Mouse (Mus musculus) left cerebral cortex, postnatal 4 days (tissue): ENCODE results near the gene Ropn1l. TPM values are rescaled to one million over a fixed set of nuclear protein-coding genes. Genes with fewer than 3 reads are reported as not detected.

Source experiments
- DNase-seq: peaks from one replicate; pipeline ENCODE4 v3.0.0-alpha.2; 2022
- intact Hi-C: fragments of 180-260 bp; cut with DNase I; formaldehyde crosslinking; loops from one replicate; pipeline ENCODE4 v1.15.1; 2025
- total RNA-seq, 2 experiments: library from RNA; stranded (reverse); gene quantifications; 2 replicates each; pipeline ENCODE4 v1.2.3; 2021

Gene Ropn1l
- total RNA-seq, 2 experiments from 2014 or later: 0.77 to 1.1 TPM

DNA sequence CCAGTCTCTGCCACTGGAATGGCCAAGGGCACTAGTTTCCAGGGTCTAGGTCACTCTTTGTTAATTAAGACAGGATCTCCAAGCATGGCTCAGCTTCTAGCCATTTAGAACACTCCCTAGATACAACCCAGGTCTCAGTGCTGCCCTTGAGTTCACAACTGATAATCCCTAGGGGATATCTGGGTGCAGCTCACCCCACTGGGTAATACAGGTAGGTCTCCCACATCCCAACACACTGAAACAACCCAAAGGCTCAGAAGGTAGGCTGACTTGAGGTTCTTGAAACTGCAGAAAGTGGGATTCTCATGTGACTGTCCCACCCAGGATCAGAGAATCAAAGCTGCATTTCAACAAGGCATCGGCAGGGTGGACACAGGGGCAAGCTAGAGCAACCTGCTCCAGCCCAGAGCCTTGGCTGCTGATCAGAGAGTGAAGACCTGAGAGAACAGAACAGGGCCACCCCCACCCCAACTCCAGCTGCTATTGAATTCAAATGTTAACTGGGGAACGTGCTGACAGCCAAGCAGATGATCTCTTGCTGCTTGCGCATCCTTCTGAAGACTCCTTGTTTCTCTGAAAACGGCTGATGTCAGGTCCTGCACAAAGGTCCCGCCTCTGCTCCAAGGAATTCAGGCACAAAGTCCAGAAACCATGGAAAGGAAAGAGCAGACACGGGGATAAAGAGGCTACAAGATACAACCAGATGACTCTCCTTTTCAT, 39.2 kb downstream of the Ropn1l start:
- intact Hi-C loops: no loop called here
- DNase-seq: no peak

DNA sequence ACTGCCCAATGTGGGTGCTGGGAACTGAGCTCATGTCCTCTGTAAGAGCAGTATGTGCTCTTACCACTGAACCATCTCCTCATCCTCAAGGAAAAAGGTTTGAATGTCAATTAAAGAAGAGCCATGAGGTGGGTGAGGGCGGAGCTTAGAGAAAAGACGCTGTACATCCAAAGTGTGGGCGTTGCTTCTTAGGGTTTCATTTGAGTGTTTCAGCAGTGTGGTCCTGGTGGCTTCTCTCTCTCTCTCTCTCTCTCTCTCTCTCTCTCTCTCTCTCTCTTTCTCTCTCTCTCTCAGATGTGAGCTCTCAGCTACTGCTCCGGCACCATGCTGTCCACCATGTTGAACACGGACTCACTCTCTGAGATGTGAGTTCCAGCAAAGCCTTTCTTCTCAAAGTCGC, 39.9 kb downstream of the Ropn1l start:
- intact Hi-C loops: no loop called here
- no peak for DNase-seq

DNA sequence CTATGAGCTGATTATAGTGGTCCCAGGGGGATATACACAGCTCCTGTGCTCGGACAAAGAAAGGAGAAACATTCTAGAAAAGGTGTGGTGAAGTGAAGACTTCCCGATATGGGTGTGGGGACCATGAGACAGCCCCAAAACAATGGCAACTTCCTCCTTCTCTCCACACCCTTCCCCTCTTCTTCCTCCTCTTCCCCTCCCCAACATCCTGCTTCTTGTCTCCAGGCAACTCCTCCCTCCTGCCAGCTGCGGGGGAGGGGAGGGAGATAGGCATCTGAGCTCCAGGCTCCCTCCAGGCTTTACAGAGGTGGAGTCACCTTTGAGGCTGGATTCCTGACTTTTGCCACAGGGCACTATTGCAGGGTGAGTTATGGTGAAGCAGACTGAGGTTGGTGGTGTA, 40.6 kb downstream of the Ropn1l start:
- DNase-seq: no peak
- intact Hi-C loops: no loop called here

DNA sequence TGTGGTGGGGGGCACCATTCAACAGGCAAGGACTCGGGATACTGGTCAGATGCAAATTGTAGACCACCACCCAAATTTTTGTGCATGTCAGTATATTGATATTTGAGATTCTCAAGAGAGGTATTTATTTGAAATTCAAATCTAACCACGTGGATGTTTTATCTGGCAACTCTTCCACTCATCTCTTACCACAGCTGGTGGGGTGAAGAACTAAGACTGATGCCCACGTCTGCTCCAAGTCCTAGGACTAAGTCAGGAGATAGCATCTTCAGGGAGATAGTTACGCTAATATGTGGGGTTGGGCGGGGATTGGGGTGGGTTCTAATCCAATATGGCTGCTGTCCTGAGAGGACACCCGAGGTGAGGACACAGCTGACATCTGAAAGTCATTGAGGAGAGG, 41.1 kb downstream of the Ropn1l start:
- intact Hi-C loops: no loop called here
- DNase-seq: no peak

DNA sequence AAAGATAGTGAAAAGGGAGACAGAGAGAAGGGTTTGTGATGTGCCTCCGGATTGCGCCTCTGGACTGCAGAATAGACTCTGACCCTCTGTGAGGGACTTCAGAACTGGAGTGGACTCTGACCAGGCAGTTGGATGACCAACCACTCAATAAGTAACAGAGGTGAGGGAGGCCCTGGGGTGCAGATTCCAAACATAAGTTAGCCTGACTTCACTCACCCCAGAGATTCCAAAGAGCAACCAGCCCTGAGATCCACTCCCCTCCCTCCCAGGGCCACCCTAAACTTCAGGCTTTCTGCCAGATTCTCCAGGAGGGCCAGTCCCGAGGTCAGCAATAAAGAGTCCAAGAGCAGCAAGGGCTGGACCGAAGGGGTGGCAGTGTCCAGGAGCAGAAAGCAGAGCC, 46.0 kb downstream of the Ropn1l start:
- DNase-seq: no peak
- intact Hi-C loops: no loop called here

DNA sequence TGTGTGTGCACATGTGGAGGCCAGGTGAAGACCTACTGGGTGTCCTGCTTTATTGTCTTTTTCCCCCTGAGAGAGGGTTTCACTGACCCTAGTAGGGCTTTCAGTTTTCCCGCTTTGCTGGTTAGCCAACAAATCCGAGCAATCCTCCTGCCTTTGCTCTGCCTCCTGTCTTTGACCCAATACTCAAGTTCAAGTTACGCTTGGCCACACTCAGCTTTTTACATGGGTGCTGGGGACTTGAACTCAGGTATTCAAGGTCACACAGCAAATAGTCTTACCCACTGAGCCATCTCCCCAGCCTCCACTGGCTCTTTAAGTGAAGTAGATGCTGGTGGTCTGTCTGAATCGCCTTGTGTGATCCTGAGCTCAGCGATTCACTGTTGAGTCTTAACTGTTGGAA, 46.7 kb downstream of the Ropn1l start:
- intact Hi-C loops: no loop called here
- no peak for DNase-seq

DNA sequence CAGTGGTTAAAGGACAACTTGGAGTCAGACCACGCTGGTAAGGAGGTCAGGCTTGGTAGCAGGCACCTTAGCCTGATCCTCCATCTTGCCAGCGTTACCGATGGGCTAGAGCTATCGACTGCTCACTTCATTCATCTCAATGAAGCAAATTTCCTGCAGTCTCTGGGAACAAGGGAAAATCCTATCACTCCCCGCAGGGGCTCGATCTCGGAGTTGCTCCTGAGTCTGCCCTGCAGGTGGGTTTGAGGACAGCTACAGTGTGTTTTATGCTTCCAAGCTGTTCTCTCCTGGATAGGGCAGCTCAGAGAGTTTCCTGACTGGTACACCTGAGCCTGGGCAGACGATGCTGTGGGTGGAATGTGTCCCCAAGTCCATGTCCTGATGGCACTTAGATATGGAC, 49.2 kb downstream of the Ropn1l start:
- no peak for DNase-seq
- intact Hi-C loops: no loop called here

DNA sequence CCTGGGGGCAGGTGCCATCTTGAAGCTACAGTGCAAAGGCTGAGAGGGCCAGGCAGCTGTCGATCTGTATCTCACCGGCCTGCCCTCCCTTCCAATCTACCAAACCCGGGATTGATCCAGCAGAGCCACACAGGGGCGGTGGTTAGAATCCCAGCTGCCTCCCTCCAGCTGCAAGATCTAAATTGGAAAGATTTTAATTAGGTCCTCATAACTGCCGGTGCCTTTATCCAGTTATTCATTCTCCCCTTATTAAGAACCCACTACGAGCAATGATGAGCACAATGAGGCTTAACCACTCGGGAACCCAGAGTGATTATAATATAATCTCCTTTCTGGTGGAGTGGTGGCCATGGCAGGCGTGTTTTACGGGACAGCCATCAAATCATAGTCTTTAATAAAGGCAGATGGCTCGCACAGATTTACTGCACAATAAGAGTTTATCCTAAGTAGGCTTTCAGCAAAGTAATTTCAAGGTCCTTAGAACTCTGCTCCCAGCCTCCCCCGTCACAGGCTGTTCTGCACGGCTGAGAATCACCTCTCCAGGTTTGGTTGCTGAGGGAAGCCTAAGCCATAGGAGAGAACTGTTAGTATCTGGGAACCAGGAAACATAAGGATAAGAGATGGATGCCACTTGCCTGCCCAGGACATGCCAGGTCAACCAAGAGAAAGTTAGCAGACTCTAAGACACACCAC, 51.2 kb downstream of the Ropn1l start:
- intact Hi-C loops: no loop called here
- no peak for DNase-seq

DNA sequence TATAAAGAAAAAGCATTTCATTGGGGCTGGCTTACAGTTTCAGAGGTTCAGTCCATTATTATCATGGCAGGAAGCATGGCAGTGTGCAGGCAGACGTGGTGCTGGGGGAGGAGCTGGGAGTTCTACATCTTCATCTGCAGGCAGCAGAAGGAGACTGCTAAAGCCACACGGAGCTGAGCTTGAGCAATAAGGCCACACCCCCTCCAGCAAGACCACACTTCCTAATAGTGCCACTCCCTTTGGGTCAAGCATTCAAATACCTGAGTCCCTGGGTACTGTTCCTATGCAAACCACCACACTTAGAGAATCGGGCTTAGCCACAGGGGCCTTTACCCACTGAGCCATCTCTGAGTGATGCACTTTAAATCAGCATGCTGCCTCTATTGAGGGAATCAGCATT, 52.6 kb downstream of the Ropn1l start:
- intact Hi-C loops: no loop called here
- no peak for DNase-seq

DNA sequence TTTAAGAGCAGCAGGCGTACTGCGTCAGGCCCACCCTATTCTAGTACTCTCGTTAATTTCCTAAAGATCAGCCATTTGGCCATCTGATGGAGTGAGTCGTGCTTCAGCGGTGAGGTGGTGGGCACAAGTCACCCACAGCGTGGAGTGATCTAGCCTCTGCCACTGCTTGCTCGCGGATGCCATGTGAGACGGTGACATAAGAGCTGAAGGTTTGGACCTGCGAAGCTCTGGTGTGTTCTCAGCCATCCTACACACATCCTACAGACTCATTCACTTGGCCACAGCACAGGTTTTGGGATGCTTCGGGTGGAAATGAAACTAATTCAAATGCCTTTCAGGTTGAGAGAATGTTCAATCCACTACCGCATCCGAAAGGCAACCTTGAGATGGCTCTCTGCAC, 54.8 kb downstream of the Ropn1l start:
- DNase-seq: no peak
- intact Hi-C loops: no loop called here

DNA sequence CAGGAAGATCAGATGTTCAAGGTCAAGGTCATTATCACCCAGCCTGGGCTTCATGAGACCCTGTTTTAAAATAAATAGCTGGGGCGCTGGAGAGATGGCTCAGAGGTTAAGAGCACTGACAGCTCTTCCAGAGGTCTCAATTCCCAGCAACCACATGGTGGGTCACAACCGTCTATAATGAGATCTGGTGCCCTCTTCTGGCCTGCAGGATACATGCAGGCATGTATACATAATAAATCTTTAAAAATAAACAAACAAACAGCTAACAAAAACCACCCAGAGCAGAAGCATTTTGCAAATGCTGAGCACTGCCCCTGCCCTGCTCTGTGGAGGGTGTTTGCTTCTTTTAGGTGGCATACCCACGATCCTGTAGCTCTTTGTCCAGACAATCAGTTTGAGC, 56.2 kb downstream of the Ropn1l start:
- intact Hi-C loops: no loop called here

DNA sequence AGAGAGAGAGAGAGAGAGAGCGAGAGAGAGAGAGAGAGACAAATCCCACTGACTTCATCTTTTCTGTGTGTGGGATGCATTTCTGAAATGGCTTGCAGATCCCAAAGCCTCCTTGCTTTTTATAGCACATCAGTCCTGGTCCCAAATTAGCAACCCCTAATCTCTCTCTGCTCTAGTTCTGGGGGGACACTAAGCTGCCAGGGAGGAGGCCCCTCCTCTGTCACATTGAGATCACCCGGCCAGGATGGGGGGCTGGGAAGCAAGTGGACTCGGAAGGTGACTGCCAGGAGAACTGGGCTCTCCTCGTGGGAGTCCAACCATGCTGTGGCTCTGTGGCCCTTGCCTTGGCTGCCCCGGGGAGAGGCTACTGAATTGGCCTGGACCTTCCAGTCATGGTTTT, 56.8 kb downstream of the Ropn1l start:
- intact Hi-C loops: no loop called here
- DNase-seq: no peak

More for the DNA sequence above, 56.2 kb downstream of the Ropn1l start:
- DNase-seq: no peak

DNA sequence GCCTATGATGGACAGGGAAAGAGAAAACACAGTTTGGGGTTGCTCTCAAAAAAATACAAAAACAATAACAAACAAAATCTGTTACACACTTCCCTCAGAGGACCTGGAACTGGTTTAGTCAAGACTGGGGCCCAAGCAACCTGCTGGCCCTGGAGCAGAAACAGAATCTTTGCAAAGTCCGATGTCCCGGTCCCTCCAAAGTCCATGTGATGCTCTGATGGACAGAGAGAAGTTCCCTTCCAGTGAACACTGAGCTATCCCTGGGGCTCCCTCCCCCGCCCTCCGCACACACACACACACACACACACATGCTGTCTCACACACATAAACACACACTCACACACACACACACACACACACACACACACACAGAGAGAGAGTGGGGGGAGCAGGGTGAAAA, 57.6 kb downstream of the Ropn1l start:
- intact Hi-C loops: no loop called here
- no peak for DNase-seq

DNA sequence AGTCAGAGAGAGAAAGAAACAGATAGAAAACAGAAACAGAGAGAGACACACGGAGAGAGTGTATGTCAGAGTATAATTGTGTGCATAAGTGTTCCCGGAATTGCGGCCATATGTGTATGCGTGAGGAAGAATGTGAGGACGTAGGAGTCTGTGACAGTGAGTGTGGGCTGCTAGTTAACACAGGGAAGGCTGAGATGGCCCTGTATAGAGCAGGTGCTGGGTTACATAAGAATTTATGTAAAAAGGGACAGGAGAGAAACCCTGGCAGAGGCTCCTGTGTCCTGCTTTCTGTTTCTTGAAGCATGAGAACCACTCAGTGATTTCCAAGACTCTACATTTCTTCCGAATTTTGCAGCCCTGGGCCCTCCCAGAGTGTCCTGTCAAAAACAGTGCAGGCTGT, 60.1 kb downstream of the Ropn1l start:
- intact Hi-C loops: no loop called here
- no peak for DNase-seq

DNA sequence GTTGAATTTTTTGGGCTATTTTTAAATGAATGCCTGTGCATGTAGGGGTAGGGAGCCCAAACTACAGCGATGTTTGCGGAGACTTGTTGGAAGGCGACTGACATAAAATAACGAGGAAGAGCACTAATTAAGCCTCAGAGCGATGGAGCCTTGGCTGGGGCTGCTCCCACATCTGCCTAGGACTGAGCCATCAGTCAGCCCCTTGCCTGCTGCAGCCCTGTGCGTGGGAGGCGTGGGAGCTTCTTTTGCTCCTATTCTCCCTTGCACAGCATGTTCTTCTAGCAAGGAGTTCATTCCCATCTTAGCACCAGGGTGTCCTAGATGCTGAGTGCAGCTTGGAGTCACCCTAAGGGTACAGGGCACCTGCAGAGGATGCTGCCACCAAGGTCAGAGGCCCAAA, 60.8 kb downstream of the Ropn1l start:
- intact Hi-C loops: no loop called here
- no peak for DNase-seq

DNA sequence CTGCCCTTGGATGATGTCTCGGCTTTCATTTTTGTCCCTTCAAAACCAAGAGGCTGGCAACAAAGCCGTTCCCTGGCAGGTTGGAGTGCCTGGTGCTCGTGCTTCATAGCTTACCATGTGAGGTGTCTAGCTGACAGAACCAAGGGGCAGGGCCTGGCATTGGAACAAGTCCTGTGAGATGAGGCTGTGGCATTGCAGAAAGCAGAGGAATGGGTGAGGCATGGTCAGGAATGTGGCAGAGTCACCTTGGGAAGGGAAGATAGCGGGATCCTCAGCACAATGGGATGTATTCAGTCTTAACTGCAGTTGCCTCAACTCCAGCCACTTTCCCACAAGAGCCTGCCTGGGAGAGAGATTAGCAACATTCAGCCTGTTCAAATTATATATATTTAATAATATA, 61.4 kb downstream of the Ropn1l start:
- no peak for DNase-seq
- intact Hi-C loops: no loop called here

Other genes starting within 250 kb of the Ropn1l start
- gene Dap, start 229.4 kb downstream of the Ropn1l start, total RNA-seq: 10 to 100 TPM in 1 of 2 experiments, 1 to 10 TPM in 1; 9.3 to 11.5 TPM
- gene Ankrd33b, start 86.0 kb downstream of the Ropn1l start, total RNA-seq: 1 to 10 TPM; 1.2 to 1.3 TPM
- 100 to 1,000 TPM; 200 to 210 TPM for gene March6, start 77.3 kb upstream of the Ropn1l start, total RNA-seq
- 1 to 10 TPM; 6.3 to 8.6 TPM for gene Cmbl, start 111.7 kb upstream of the Ropn1l start, total RNA-seq
- gene Cct5, start 148.1 kb upstream of the Ropn1l start, total RNA-seq: 100 to 1,000 TPM; 306 to 309 TPM
- 10 to 100 TPM; 11.4 to 13.0 TPM for gene Fam173b, start 148.1 kb upstream of the Ropn1l start, total RNA-seq